Mouse (Mus musculus) megakaryocyte, adult 5-6 weeks (primary cell): ENCODE measurements around the gene Car4. TPM values are rescaled to one million over a fixed set of nuclear protein-coding genes. Genes with fewer than 3 reads are reported as not detected.

Experiments
- ATAC-seq: 2 replicates; pipeline ENCODE4 v1.8.0; 2016; ENCODE audit warnings: mild to moderate bottlenecking, inconsistent platforms; ENCODE audit not compliant: poor library complexity, severe bottlenecking
- total RNA-seq, 2 experiments: library from RNA; stranded (forward) in 1 of 2; stranded (reverse) in 1 of 2; fragments of 153-499, 151-499 nt in 1 of 2; fragments of 221-1000, 200-1000 nt in 1 of 2; gene quantifications; 2 replicates each; pipeline versions ENCODE4 v1.2.3 to v1.2.4; 2015 to 2017

Car4 gene
- total RNA-seq, 2 experiments from 2014 or later = not detected

DNA sequence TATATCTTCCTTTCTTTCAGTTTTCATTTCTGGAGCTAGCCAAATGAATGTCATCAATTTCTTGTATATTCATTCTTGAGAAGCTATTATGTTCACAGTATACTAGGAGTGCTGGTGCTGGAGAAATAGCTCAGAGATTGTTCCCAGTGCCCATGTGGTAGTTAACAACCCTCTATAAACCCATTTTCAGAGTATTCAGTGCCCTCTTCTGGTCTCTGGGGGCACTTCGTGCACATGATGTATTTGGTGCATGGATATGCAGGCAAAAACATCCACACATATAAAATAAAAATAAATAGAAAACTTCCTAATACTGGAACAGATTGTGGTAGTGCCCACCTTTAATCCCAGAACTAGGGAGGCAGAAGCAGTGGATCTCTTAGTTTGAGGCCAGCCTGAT, 35.4 kb downstream of the Car4 start:
- ATAC-seq = no peak

DNA sequence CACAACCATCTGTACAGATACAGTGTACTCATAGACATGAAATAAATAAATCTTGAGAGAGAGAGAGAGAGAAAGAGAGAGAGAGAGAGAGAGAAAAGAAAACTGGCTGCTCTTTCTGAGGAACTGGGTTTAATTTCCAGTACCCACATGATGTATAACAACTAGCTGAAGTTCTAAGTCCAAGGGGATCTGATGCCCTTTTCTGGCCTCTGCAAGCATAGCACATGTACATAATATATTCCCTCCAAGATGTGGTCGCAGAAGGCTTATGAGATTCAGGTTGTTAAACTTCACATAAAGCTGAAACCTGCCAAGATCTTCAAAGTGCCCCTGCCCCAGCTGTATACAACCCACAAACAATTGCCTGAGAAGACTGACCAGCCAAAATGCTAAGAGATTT, 37.7 kb downstream of the Car4 start:
- ATAC-seq = no peak

DNA sequence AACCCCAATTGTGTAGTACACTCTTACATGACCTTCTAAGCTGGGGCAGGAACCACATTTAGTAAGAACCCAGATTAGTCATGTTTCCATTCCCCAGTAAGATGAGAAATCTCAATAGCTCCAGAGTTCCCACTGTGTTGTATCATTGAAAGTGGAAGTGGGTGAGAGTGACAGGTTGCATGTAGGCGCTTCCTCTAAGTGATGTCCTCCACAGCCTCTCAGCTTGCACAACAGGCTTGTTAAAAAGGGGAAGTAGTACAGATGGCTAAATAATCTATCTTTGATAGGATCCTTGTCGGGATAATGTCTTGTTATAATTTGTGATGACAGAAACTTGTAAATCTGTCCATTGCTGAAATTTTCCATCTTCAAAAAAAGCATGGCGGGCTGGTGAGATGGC, 46.0 kb downstream of the Car4 start:
- peak; percentile 100 for ATAC-seq

DNA sequence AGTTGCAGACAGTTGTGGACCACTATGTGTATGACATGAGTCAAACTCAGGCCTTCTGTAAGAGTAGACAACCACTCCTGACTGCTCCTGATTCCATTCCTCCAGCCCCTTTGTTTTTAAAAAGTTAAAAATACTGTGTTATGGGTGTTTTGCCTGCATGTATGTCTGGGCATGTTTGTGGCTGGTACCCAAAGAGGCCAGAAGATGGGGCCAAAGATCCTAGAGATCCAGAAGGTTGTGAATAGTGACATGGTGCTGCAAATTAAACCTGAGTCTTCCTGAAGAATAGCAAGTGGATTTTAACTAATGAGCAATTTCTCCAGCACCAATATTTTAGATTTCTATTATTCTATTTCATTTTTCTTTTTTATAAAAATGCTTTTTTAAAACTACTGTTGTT, 55.5 kb downstream of the Car4 start:
- ATAC-seq = no peak

Other genes starting within 250 kb of the Car4 start
- gene Mrm1, start 138.3 kb upstream of the Car4 start, total RNA-seq (2015) = 2.5 and 6.6 TPM in 2 replicates
- gene Mrm1, start 138.3 kb upstream of the Car4 start, total RNA-seq (2017) = 4.2 and 5.8 TPM in 2 replicates
- gene Dhrs11, start 128.8 kb upstream of the Car4 start, total RNA-seq (2015) = 24.0 and 26.1 TPM in 2 replicates
- gene Dhrs11, start 128.8 kb upstream of the Car4 start, total RNA-seq (2017) = 10.2 and 15.0 TPM in 2 replicates
- 129 and 131 TPM in 2 replicates for gene Ggnbp2, start 87.0 kb upstream of the Car4 start, total RNA-seq (2015)
- gene Ggnbp2, start 87.0 kb upstream of the Car4 start, total RNA-seq (2017) = 164 and 179 TPM in 2 replicates
- gene Myo19, start 77.6 kb upstream of the Car4 start, total RNA-seq (2015) = 1.2 and 2.1 TPM in 2 replicates
- 1.4 and 2.8 TPM in 2 replicates for gene Myo19, start 77.6 kb upstream of the Car4 start, total RNA-seq (2017)
- 2.1 and 2.8 TPM in 2 replicates for gene Pigw, start 77.5 kb upstream of the Car4 start, total RNA-seq (2015)
- gene Pigw, start 77.5 kb upstream of the Car4 start, total RNA-seq (2017) = 3.3 and 3.6 TPM in 2 replicates
- 20.8 and 21.8 TPM in 2 replicates for gene Znhit3, start 41.4 kb upstream of the Car4 start, total RNA-seq (2015)
- gene Znhit3, start 41.4 kb upstream of the Car4 start, total RNA-seq (2017) = 14.6 and 14.9 TPM in 2 replicates
- 24.9 and 27.3 TPM in 2 replicates for gene Usp32, start 182.4 kb downstream of the Car4 start, total RNA-seq (2015)
- 22.0 and 45.3 TPM in 2 replicates for gene Usp32, start 182.4 kb downstream of the Car4 start, total RNA-seq (2017)
- not detected in 2 replicates for gene 1700125H20Rik, start 212.6 kb downstream of the Car4 start, total RNA-seq (2015)
- gene 1700125H20Rik, start 212.6 kb downstream of the Car4 start, total RNA-seq (2017) = not detected in 2 replicates